Mouse (Mus musculus) brain, embryonic 14.5 days (tissue): Measurements from ENCODE around the gene Mmrn2.

ENCODE experiments used
- CTCF ChIP-seq: fragments of 200-500 bp; IDR thresholded peaks from 2 replicates; pipeline ENCODE4 v1.5.1; 2012; ENCODE audit warnings: inconsistent platforms, mild to moderate bottlenecking, moderate library complexity, borderline replicate concordance; ENCODE audit not compliant: insufficient read depth, insufficient read length; ENCODE audit errors: extremely low read depth
- POLR2A ChIP-seq: fragments of 200-500 bp; IDR thresholded peaks from 2 replicates; pipeline ENCODE4 v1.6.1; 2012; ENCODE audit warnings: mild to moderate bottlenecking, inconsistent platforms, borderline replicate concordance; ENCODE audit not compliant: poor library complexity, insufficient read depth, insufficient read length, severe bottlenecking; ENCODE audit errors: extremely low read depth

- TF ChIP-seq CTCF (no peak), POLR2A (no peak)
These were observed 30.9 kb upstream of the Mmrn2 start for GRCm38 (mm10) chr14:34344361-34344760.
